Mouse (Mus musculus): ENCODE results near the gene Prlr. TPM values are rescaled to one million over a fixed set of nuclear protein-coding genes. Genes with fewer than 3 reads are reported as not detected.

The Prlr gene
- polyA plus RNA-seq (2014; fragmentation: Illumina TruSeq; extraction: RNeasy Lipid Tissue Mini Kit (QIAGEN cat#74804); ENCODE audit: low read depth, low replicate concordance), result 481 TPM

DNA sequence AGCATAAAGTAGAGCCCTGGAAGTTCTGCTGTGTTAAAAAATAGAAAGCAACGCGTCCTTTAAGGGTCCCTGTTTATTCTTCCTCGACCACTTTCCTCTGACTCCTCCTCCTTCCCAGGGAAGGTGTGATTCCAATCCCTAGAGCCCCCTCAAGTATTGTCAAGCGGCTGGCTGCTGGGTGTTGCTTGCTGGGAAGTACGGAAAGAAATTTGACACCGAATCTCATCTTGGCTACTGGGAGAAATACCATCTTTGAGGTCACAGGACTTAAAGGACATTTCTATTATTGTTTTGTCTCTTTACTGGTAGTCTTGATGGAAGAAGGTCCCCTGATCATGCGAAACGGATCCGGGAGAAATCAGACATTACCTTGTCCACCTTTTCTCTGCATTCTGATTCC is at the start of gene Prlr:
Gene Prlr (plus strand): TSS at position 156 of the 400 bp plus-strand sequence.

DNA sequence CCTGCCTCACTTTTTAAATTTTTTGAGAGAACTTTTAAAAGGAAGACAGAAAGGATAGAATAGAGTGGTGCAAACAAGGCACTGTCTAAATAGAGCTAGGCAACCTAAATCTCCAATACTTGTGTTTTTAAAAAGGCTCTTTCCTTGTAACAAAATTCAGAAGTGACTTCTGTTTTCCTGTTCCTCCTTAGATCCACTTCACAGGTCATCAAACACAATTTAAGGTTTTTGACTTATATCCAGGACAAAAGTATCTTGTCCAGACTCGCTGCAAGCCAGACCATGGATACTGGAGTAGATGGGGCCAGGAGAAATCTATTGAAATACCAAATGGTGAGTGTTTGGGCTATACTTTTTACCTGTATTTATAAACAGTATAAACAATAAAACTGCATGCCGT is 148.0 kb downstream of the Prlr start, which contains the start of gene Gm21973:
Gene Gm21973 (plus strand): TSS at position 301 of the 400 bp plus-strand sequence.

DNA sequence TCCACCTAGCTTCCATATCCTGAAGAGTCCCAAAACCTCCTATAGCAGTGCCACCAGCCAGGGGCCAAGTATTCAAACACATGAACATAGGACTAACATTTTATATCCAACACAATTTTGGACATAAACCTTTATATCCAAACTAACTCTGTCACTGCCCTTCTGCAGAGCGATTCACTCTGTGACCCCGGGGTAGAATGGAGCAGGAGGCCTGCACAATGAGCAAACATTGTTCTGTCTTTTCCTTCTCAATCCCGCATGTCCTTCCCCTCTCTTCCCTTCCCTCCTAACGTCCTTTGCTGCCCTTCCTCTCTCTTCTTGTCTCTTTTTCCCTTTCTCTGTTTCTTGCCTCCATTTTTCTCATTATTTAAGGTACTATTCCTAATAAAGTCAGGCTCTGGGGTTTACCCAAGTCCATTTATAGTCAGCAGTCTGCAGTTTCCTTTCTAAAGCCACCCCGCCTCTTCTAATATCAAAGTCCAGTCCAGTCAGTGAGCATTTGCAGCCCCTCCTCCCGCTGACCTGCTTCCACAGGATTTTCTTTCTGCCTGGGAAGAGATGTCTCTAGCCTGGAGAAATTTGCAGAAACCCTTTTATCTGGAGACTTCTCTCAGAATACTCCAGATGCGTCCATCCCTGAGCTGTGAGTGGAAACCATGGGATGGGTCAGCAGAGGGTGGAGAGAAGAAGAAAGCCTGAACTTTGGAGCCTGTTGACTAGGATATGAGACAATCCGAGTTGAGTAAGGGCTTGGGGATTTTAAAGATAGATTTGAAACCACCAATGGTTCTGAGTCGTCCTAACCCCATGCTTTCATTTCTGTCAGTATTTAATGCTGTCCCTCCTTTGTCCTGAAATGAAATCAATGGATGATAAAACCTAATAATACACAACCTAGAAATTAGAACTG is 181.3 kb downstream of the Prlr start, which contains the start of gene Agxt2:
Gene Agxt2 (plus strand): TSS at position 494 of the 910 bp plus-strand sequence.

Other genes starting within 250 kb of the Prlr start
- gene Gm21973, start 148.1 kb downstream of the Prlr start, polyA plus RNA-seq (2014; fragmentation: Illumina TruSeq; extraction: RNeasy Lipid Tissue Mini Kit (QIAGEN cat#74804); ENCODE audit: low read depth, low replicate concordance), result not detected
- gene Agxt2, start 181.3 kb downstream of the Prlr start, polyA plus RNA-seq (2014; fragmentation: Illumina TruSeq; extraction: RNeasy Lipid Tissue Mini Kit (QIAGEN cat#74804); ENCODE audit: low read depth, low replicate concordance), result 3.8 TPM

All from adrenal gland, adult 10 weeks (tissue).